Mouse (Mus musculus) lung, postnatal 4 days (tissue): ENCODE results near the gene Farp1.
"Not testable (repeated sequence)": the region's sequence is repeated elsewhere in the genome, so short reads cannot be mapped to it uniquely, and the experiment has no call there.

Experiments used
- DNase-seq, 2 experiments: peaks; one replicate each; pipeline ENCODE4 v3.0.0; 2021

The Farp1 gene

GRCm38 (mm10) chr14:121107707-121108285, 72.8 kb downstream of the Farp1 start:
- no peak for DNase-seq

GRCm38 (mm10) chr14:121108439-121109115, 73.6 kb downstream of the Farp1 start:
- peak in 1 of 2 experiments; percentile 38 for DNase-seq

- DNase-seq, result no peak
Measured at GRCm38 (mm10) chr14:121109116-121109504, 74.1 kb downstream of the Farp1 start.

- no peak for DNase-seq
Measured at GRCm38 (mm10) chr14:121110492-121111267, 75.7 kb downstream of the Farp1 start.

GRCm38 (mm10) chr14:121112061-121112460, 77.1 kb downstream of the Farp1 start:
- DNase-seq, result no peak

- no peak for DNase-seq
Measured at GRCm38 (mm10) chr14:121113785-121114184, 78.8 kb downstream of the Farp1 start.

- no peak for DNase-seq
Measured at GRCm38 (mm10) chr14:121116696-121117095, 81.7 kb downstream of the Farp1 start.

GRCm38 (mm10) chr14:121118860-121119259, 83.9 kb downstream of the Farp1 start:
- peak in 1 of 2 experiments; percentile 18 for DNase-seq

GRCm38 (mm10) chr14:121121664-121122063, 86.7 kb downstream of the Farp1 start:
- DNase-seq, result peak in 1 of 2 experiments; percentile 43

GRCm38 (mm10) chr14:121122852-121123251, 87.9 kb downstream of the Farp1 start:
- no peak for DNase-seq

- DNase-seq, result no peak
Measured at GRCm38 (mm10) chr14:121124409-121125010, 89.5 kb downstream of the Farp1 start.

- no peak for DNase-seq
Measured at GRCm38 (mm10) chr14:121125651-121126050, 90.7 kb downstream of the Farp1 start.

- no peak for DNase-seq
Measured at GRCm38 (mm10) chr14:121126291-121126690, 91.3 kb downstream of the Farp1 start.

- no peak for DNase-seq
Measured at GRCm38 (mm10) chr14:121128858-121129800, 94.1 kb downstream of the Farp1 start.

GRCm38 (mm10) chr14:121130351-121130750, 95.4 kb downstream of the Farp1 start:
- DNase-seq, result not testable (repeated sequence)

GRCm38 (mm10) chr14:121134414-121134813, 99.4 kb downstream of the Farp1 start:
- no peak for DNase-seq

GRCm38 (mm10) chr14:121143831-121144455, 108.9 kb downstream of the Farp1 start:
- no peak for DNase-seq

GRCm38 (mm10) chr14:121144496-121144895, 109.5 kb downstream of the Farp1 start:
- no peak for DNase-seq

- no peak for DNase-seq
Measured at GRCm38 (mm10) chr14:121145291-121145690, 110.3 kb downstream of the Farp1 start.

- DNase-seq, result no peak
Measured at GRCm38 (mm10) chr14:121145698-121146097, 110.7 kb downstream of the Farp1 start.

- DNase-seq, result peak; percentile 33 to 48
Measured at GRCm38 (mm10) chr14:121146213-121146612, 111.2 kb downstream of the Farp1 start.

GRCm38 (mm10) chr14:121147026-121147425, 112.0 kb downstream of the Farp1 start:
- no peak for DNase-seq
